Mouse (Mus musculus): Measurements from ENCODE around the gene Rpl29. TPM values are rescaled to one million over a fixed set of nuclear protein-coding genes. Genes with fewer than 3 reads are reported as not detected.

The Rpl29 gene
- 237 and 294 TPM in 2 replicates for polyA plus RNA-seq (2011; ENCODE audit: insufficient read depth, insufficient read length, low read depth, missing spikeins)

DNA sequence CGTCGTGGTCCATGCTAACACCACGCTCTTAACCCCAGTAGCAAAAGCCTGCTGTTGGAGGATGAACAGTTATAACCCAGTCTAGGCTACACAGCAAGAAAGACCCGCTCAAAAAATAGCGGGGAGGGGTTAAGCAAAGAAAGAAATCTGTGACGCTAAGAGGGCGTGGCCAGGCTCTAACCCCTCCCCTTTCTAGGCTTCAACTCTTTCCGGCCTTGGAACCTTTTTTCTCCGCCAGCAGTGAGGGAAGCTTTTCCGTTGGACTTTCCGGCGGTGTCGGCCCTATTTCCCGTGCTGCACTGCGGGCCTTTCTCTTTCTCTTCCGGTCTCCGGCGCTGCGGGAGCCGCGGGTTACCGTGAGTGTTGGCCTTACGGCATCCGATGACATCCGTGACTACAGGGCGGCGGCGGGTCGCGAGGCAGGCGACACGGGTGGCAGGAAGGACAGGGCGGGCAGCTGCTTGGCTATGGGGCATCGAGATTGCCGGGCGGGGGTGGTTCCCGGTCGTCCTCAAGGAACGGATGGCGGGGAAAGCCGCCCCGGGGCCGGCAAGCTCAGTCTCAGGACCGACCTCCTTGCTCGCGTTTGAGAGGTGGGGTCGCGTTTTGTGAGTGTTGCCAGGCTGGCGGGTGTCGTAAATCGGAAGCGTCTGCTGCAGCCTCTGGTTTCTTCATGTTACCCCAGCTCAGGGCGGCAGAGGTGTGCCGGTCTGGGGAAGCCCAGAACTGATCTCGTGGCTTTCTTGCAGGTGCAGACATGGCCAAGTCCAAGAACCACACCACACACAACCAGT lies at the start of gene Rpl29:
Gene Rpl29, plus strand, starts transcription at position 234 of the 794 bp plus-strand sequence.
- TF ChIP-seq EP300 (IDR thresholded peaks at IDR 0.05; ENCODE audit: insufficient read depth, low read depth, low read length), result no peak
- no peak for TF ChIP-seq CTCF (IDR thresholded peaks at IDR 0.05; ENCODE audit: low read depth, low read length)
- peak; percentile 12 for TF ChIP-seq POLR2A (IDR thresholded peaks at IDR 0.05; ENCODE audit: insufficient read depth, low read length)
- Histone ChIP-seq H3K9me3 (replicated peaks; ENCODE audit: control insufficient read depth, insufficient read depth, low read length, poor library complexity, severe bottlenecking) (no peaks in the 10 kb centered on the region), H3K36me3 (ENCODE audit: control insufficient read depth, insufficient read depth, low read length, poor library complexity, severe bottlenecking) (peaks cover 39% of the 10 kb centered on the region), H3K27ac (ENCODE audit: insufficient read depth, low read length) (peak within 1 kb of the TSS; percentile 87), H3K27me3 (ENCODE audit: control insufficient read depth, insufficient read depth, low read length, poor library complexity, severe bottlenecking) (no peaks in the 10 kb centered on the region), H3K9ac (ENCODE audit: low read depth, poor library complexity, severe bottlenecking) (peak within 1 kb of the TSS; percentile 96), H3K4me3 (ENCODE audit: low read depth, low read length) (peak within 1 kb of the TSS; percentile 97), H3K4me1 (ENCODE audit: control insufficient read depth, insufficient read depth, low read length) (no peaks in the 10 kb centered on the region)

DNA sequence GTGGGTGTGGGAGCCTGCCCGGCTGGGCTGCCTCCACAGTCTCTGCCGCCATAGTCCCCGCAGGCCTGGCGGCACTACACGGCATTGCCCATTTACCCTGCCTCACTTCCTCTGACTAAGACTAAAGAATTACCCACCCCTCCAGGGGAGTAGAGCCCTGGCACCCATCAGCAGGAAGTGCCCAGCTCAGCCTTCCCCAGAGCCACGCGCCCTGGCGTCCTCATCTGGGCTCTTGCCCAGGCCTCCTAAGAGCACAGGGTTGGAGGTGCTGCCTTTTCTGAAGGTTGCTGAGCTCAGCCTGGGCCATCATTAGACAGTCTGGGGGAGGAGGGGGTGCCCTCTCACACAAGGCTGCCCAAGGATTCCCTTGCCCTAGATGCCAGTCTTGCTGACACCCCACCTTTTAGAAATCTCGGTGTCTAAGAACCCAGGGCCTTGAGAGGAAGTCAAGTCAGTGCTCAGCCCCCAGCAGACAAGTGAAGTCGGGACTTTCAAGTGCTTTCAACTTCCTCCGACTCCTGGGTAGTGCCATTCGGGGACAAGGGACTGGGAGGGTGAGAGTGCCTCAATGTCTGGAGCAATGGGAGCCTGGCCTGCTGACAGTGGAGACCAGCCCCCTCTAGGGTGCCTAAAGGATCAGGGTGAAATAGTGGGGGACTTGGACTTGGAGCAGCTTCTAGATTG lies 42.9 kb upstream of the Rpl29 start:
- Histone ChIP-seq H3K9ac (ENCODE audit: low read depth, poor library complexity, severe bottlenecking) (no peak overlapping the region), H3K4me3 (ENCODE audit: low read depth, low read length) (0 out of 2 replicates have a peak overlapping the region, but pooled peaks have one; percentile 5), H3K27me3 (ENCODE audit: control insufficient read depth, insufficient read depth, low read length, poor library complexity, severe bottlenecking) (no peaks in the 10 kb centered on the region), H3K9me3 (replicated peaks; ENCODE audit: control insufficient read depth, insufficient read depth, low read length, poor library complexity, severe bottlenecking) (no peaks in the 10 kb centered on the region), H3K4me1 (ENCODE audit: control insufficient read depth, insufficient read depth, low read length) (peaks cover 8% of the 10 kb centered on the region), H3K36me3 (ENCODE audit: control insufficient read depth, insufficient read depth, low read length, poor library complexity, severe bottlenecking) (no peaks in the 10 kb centered on the region), H3K27ac (ENCODE audit: insufficient read depth, low read length) (no peak overlapping the region)
- no peak for TF ChIP-seq EP300 (IDR thresholded peaks at IDR 0.05; ENCODE audit: insufficient read depth, low read depth, low read length)
- TF ChIP-seq CTCF (IDR thresholded peaks at IDR 0.05; ENCODE audit: low read depth, low read length), result no peak
- no peak for TF ChIP-seq POLR2A (IDR thresholded peaks at IDR 0.05; ENCODE audit: insufficient read depth, low read length)

DNA sequence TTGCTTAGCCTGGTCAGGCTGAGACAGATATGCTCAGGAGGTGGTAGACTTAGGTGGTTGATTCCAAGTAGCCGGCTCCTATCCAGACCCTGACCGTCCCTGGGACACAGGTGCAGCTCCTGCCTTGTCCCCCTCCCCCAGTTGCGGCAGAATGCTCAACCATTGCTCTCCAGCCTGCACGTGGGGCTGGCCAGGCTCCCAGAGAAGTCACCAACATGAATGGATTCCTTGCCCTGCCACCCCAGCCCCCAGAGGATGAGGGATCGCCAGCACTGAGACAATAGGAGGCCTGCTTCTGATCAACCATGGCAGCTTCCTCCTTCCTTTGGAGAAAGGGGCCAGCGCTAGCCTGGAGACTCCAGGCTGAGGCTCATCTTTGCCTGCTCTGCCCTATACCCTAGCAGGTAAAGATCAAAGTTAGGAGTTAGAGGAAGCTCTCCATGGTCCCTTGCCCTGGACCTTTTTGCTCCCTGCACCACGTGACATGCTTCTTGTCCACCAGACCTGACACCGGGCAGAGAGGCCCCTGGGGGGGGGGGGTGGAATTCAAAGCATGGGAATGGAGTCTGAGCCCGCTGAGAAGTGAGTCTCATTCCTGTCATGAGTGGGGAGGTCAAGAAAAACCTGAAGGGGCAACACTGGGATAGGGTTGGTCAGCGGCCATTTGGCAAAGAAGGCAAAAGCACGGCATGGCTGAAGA lies 36.3 kb upstream of the Rpl29 start:
- Histone ChIP-seq H3K4me3 (ENCODE audit: low read depth, low read length) (no peak overlapping the region), H3K36me3 (ENCODE audit: control insufficient read depth, insufficient read depth, low read length, poor library complexity, severe bottlenecking) (no peaks in the 10 kb centered on the region), H3K27ac (ENCODE audit: insufficient read depth, low read length) (no peak overlapping the region), H3K9ac (ENCODE audit: low read depth, poor library complexity, severe bottlenecking) (no peak overlapping the region), H3K27me3 (ENCODE audit: control insufficient read depth, insufficient read depth, low read length, poor library complexity, severe bottlenecking) (no peaks in the 10 kb centered on the region), H3K9me3 (replicated peaks; ENCODE audit: control insufficient read depth, insufficient read depth, low read length, poor library complexity, severe bottlenecking) (no peaks in the 10 kb centered on the region), H3K4me1 (ENCODE audit: control insufficient read depth, insufficient read depth, low read length) (no peaks in the 10 kb centered on the region)
- TF ChIP-seq EP300 (IDR thresholded peaks at IDR 0.05; ENCODE audit: insufficient read depth, low read depth, low read length) (no peak), POLR2A (IDR thresholded peaks at IDR 0.05; ENCODE audit: insufficient read depth, low read length) (no peak), CTCF (IDR thresholded peaks at IDR 0.05; ENCODE audit: low read depth, low read length) (no peak)

DNA sequence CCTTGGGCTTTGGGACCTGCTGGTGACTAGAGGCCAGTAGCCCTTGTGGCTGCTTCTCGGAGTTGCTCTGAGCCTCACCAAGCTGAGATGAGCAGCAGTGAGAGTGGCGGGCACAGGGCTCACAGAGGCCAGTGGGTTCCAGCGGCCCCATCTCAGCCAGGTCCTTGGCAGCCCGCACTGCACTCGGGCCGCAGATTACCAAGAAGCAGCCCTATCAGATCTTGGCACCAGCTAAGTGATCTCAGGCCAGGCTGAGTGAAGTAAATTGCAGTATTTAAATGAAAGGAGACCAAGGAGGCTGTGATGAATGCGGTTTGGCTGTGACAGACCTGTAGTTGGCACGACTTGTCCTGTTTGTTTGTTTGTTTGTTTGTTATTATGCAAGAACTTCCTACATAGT lies 35.7 kb upstream of the Rpl29 start:
- Histone ChIP-seq H3K9me3 (replicated peaks; ENCODE audit: control insufficient read depth, insufficient read depth, low read length, poor library complexity, severe bottlenecking) (no peaks in the 10 kb centered on the region), H3K4me3 (ENCODE audit: low read depth, low read length) (no peak overlapping the region), H3K36me3 (ENCODE audit: control insufficient read depth, insufficient read depth, low read length, poor library complexity, severe bottlenecking) (no peaks in the 10 kb centered on the region), H3K9ac (ENCODE audit: low read depth, poor library complexity, severe bottlenecking) (no peak overlapping the region), H3K4me1 (ENCODE audit: control insufficient read depth, insufficient read depth, low read length) (no peaks in the 10 kb centered on the region), H3K27me3 (ENCODE audit: control insufficient read depth, insufficient read depth, low read length, poor library complexity, severe bottlenecking) (no peaks in the 10 kb centered on the region), H3K27ac (ENCODE audit: insufficient read depth, low read length) (no peak overlapping the region)
- no peak for TF ChIP-seq POLR2A (IDR thresholded peaks at IDR 0.05; ENCODE audit: insufficient read depth, low read length)
- TF ChIP-seq CTCF (IDR thresholded peaks at IDR 0.05; ENCODE audit: low read depth, low read length), result no peak
- no peak for TF ChIP-seq EP300 (IDR thresholded peaks at IDR 0.05; ENCODE audit: insufficient read depth, low read depth, low read length)

DNA sequence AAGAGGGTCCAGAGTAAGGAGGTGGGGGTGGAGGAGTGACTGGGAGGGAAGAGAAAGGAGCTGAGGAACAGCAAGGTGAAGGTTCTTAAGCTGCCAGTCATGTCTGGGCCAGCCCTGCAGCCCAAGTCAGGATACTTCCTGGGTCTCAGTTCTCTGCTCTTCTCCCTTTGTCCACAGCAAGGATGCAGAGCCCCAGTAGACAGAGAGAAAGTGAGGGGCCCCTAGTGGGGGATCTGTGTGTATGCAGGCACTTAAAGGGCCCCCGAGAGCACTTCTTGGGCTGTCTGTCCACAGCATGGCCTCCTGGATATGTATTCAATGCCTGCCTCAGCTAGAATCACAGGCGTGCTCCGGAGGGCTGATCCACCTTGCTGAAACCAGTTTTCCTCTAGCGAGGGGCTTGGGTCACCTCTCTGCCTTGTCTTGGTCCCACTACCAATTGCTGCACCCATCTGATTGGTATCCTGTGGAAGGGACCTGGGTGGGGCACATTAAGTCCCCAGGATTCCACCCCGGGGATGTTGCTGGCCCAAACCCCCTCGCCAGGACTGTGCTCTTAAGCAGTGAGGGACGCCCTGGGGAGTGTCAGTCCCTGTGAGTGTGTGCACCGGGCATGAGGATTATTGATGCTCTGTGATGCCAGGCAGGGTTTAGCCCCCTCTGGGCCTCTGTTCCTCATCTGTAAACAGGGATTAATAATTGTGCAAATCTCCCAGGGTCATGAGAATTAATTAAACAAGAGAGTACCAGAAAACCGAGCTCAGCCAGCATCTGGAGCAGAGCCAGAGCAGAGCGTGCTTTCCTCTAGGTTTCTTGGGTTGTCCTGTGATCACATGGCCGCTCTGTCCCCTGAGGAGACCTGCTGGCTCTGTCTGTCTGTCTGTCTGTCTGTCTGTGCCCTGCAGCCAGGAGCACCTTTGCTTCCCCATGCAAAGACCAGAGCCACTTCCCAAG lies 34.3 kb upstream of the Rpl29 start:
- TF ChIP-seq CTCF (IDR thresholded peaks at IDR 0.05; ENCODE audit: low read depth, low read length), result no peak
- no peak for TF ChIP-seq POLR2A (IDR thresholded peaks at IDR 0.05; ENCODE audit: insufficient read depth, low read length)
- no peak for TF ChIP-seq EP300 (IDR thresholded peaks at IDR 0.05; ENCODE audit: insufficient read depth, low read depth, low read length)
- Histone ChIP-seq H3K36me3 (ENCODE audit: control insufficient read depth, insufficient read depth, low read length, poor library complexity, severe bottlenecking) (no peaks in the 10 kb centered on the region), H3K9ac (ENCODE audit: low read depth, poor library complexity, severe bottlenecking) (no peak overlapping the region), H3K4me3 (ENCODE audit: low read depth, low read length) (no peak overlapping the region), H3K4me1 (ENCODE audit: control insufficient read depth, insufficient read depth, low read length) (no peaks in the 10 kb centered on the region), H3K27ac (ENCODE audit: insufficient read depth, low read length) (no peak overlapping the region), H3K27me3 (ENCODE audit: control insufficient read depth, insufficient read depth, low read length, poor library complexity, severe bottlenecking) (no peaks in the 10 kb centered on the region), H3K9me3 (replicated peaks; ENCODE audit: control insufficient read depth, insufficient read depth, low read length, poor library complexity, severe bottlenecking) (no peaks in the 10 kb centered on the region)
